Mouse (Mus musculus) CD8-positive naive resting alpha-beta T cell, adult 2 months (primary cell): ENCODE measurements around the gene Krt6a.
"Not testable (repeated sequence)": the region's sequence is repeated elsewhere in the genome, so short reads cannot be mapped to it uniquely, and the experiment has no call there.

Source experiments
- DNase-seq, 2 experiments: peaks; one replicate each; pipeline ENCODE4 v3.0.0; 2022; ENCODE audit warnings: low read depth in 2 of 2, low spot score in 2 of 2

Krt6a gene

DNA sequence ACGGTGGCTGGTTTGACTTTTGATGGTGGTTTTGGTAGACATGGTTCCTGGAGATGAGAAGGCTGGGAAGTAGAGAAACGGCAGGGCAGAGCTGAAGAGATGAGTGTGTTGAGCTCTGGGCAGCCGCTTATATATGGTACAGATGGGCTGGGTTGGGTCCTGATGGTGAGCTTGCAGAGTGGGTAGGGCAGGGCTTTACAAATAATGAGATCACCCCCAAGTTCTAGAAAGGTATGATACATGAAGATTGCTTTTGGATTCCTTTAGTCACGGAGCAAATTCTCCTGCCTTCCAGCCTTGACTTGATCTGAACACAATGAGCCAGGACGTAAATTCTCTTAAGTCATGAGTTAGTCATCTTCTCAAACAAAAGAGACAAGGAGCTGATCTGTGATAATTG is at the start of gene Krt6a:
Krt6a (minus strand) TSS at position 101 of the 400 bp plus-strand sequence.
- no peak for DNase-seq

DNA sequence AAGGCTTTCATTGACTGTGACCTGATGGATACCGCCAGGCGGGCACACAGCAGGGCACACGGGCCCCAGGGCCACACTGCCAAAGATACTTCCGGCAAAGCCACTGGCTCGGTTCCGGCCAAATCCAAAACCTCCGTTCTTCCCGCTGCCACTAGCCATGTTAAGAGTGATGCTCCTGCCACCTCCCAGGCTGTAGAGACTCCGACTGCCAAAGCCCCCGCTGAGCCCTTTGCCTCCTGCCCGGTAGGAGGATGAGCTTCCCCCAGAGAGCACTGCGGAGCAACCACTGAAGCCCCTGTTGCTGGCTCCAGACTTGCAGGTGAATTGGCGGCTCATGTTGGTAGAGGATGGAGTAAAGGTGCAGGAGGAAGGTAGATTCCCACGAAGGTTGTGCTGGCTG is 48.6 kb upstream of the Krt6a start, which contains the start of gene Krt71:
Krt71 (minus strand) TSS at position 399 of the 400 bp plus-strand sequence.
- no peak for DNase-seq

DNA sequence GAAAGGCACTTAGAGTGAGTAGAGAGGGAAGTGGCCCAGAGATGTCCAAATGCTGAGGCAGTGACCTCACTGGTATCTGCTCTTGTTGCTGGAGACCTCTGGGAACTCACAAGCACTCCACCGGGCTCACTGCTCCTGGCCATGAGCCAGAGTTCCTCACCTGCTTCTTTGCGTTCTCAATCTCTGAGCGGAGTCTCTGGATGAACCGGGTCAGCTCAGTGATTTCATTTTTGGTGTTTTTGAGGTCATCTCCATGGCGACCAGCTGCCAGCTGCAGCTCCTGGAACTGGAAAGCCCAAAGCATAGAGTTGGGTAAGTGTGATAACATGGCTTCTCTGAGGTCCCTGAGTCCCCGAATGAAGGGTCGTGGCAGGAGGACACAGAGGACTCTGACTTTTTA is 43.7 kb upstream of the Krt6a start:
- DNase-seq: no peak

DNA sequence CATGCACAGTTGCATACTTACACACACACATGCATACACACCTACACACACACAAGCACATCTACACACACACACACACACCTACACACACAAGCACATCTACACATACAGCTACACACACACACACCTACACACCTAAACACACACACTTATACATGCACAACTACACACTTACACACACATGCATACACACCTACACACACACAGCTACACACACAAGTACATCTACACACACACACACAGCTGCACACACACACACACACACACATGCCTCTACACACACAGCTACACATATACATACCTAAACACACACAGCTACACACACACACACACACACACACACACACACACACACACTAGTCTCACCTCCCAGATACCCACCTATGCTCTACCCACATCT is 36.5 kb upstream of the Krt6a start:
- no peak for DNase-seq

DNA sequence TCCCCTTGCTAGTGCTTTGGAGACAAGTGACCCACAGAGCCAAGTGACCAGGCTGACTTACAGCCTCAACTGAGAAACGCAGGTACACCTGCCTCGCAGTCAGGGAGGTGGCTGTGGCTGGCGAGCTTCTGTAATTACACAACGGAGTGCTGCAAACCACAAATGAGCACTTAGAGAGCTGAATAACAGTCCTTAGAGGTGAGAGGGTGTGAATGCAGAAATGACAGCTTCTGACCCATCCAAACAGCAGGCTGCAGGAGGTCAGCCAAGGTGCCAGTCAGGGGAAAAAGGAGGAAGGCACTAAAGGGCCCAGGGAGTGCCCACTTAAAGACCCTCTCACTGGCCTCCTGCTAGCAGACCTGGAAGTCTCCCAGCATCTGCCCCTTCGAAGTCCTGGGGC is 30.6 kb upstream of the Krt6a start:
- no peak for DNase-seq

DNA sequence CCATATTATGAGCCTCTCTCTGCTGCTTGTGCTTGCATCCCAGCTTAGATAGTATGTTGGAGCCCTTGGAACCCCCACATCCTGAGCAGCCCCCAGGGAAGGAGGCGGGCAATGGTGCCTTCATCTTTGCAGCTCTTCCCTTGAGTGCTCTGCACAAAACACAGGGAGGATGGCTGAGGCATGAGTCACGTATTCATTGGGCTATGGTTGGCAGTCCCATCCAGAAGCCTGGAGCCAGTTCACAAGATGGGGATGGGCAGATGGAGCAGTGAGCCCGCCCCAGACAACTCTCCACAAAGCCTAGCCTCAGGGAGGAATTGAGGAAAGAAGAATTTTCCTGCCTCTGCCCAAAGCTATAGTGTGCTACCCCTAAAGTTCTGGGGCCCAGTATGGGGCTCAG is 21.7 kb upstream of the Krt6a start:
- DNase-seq: no peak

DNA sequence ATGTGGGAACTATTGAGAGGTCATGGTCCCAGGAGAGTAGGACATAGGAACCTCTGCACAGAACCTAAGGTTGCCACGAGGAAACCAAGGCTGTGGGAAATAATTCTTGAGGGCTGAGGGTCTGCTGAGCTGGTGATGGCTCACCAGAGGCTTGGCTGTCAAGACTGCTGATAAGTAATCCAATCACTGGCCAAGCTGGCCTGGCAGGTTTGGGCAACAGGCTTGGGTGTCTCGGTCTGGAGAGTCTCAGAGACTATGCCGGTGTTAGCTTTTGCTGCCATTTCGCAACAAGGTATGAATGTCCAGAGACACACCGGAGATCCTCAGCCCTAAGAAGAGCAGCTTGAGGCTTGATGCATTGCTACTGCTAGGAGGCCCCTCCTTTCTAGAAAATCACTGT is 20.2 kb upstream of the Krt6a start:
- no peak for DNase-seq

DNA sequence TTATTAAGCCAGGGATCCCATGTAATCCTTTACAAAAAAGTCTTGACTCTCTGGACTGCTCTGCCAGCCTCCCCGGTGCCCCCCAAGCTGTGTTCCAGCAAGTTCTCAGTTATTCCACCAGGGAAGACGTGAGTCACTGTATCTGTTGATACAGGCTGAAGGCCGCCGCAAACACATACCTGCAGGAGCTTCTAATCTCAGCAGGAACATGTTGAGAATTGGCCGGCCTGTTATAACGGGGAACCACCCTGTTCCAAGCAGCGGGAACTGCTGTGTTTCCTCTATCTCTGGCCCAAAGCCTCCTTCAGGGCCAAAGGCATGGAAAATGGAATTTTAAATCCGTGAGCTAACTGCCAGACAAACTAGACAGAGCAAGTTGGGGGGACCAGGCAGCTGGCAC is 19.6 kb upstream of the Krt6a start:
- no peak for DNase-seq

DNA sequence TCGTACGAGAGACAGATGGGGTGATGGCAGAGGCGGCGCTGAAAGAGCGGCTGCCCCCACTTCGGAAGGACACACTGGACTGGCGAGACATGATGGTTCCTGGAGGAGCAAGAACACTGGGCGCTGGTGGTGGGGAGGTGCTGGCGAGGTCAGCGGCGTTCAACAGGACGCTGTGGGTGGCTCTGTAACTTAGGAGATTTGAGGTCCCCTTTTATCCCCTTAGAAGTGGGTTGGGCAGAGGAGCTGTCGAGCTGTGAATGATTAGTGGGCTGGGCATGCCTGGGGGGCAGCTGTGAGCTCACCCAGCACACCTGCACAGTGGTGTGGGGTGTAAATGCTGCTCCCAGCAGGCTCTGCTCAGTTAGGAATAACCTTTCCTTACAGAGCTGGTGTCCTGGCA is 18.6 kb upstream of the Krt6a start, which contains the start of gene Krt5:
Krt5 (minus strand) TSS at position 179 of the 400 bp plus-strand sequence.
- DNase-seq: no peak

DNA sequence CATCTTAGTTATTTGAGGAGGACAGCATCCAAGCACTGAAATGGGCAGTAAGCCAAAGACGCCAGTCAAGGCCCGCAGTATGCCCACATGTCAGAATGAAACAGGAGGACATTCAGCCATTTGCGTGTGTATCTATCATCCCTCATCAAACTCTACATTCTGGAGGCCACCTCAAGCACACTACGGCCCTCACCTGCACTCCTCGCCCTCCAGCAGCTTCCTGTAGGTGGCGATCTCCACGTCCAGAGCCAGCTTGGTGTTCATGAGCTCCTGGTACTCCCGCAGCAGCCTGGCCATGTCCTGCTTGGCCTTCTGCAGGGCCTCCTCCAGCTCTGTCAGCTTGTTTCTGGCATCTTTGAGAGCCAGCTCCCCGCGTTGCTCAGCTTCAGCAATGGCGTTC is 14.6 kb upstream of the Krt6a start:
- no peak for DNase-seq

DNA sequence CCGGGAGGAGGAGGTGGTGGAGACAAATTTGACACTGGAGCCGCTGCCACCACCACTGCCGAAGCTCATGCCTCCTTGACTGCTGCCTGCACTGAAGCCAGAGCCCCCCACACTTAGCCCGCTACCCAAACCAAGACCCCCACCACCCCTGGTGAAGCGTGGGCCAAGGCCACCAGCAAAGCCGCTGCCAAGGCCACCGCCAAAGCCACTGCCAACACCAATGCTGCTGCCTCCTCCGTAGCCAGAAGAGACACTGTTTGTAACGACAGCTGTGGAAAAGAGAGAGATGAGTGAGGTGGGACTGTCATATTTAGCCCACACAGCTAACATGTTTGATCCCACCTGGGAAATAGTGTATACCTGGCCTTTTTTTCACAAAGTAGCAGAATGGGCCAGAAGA is 13.3 kb upstream of the Krt6a start:
- no peak for DNase-seq

DNA sequence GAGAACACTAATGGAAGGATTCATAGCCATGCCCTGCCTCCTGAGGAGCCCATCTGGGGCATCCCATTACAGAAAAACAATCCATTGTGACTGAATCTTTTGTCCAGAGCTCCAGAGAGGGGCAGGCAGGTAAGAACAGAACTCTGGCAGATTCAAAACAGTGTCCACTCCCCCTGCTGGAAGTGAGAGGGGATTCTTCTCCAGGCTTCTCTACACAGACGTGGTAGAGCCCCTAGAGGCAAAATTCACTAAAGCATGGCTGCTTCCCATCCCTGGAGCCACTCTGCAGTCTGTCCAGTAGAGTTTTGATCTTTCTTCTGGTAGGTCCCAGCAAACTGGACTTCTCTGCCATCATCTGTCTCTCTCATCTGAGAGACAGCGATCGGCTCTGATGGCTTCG is 10.0 kb upstream of the Krt6a start:
- no peak for DNase-seq

DNA sequence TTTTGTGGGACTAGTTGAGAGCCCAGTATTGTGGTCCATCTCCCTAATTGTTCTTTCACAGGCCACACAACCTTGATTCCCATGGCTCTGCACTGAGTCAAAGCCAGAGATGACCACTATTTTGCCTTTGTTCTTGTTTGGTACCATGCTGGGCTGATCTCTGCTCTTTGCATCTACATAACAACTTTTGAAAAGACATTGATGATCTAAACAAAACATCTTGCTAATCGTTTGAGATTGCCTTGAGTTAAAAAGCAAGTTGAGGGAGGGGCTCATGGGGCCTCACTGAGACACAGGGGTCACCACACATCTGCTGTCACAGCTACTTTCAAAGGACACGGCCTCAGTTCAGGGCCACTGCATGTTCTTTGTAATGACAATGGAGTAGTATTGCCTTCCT is 8.3 kb upstream of the Krt6a start:
- no peak for DNase-seq

DNA sequence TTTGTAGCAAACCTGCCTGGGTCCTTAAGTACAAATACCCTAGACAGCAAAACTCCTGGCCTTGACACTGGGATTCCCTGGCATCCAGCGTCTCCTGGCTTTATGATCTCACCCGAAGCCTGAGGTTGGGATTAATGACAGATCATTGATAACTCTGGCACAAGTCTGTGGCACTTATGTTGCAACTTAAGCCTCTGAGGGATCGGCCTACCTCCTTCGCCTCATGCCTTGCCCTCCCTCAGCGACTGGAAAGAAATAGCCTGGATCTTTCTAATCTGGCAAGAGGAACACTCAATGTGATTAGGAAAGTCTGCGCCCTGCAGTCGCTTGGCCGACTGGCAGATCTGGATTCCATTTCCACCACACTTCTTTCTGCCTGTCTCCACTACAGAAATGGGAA is 5.8 kb upstream of the Krt6a start:
- no peak for DNase-seq

DNA sequence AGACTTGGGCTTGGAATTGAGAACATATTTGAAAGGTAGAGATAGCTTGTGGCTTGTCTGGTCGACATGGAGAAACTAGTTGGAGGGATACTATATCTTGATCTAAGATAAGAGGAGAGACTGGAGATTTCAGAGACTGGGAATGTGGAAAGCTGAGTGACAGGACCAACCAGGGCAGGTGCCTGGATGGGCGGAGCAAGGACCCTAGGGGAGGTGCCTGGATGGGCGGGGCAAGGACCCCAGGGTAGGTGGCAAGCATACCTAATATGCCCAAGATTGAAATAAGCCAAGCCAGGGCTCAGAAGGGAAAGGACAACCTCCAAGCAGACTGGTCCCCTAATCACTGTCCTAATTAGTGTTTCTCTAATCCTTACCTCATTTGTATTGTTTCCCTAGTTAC is 5.1 kb upstream of the Krt6a start:
- no peak for DNase-seq

DNA sequence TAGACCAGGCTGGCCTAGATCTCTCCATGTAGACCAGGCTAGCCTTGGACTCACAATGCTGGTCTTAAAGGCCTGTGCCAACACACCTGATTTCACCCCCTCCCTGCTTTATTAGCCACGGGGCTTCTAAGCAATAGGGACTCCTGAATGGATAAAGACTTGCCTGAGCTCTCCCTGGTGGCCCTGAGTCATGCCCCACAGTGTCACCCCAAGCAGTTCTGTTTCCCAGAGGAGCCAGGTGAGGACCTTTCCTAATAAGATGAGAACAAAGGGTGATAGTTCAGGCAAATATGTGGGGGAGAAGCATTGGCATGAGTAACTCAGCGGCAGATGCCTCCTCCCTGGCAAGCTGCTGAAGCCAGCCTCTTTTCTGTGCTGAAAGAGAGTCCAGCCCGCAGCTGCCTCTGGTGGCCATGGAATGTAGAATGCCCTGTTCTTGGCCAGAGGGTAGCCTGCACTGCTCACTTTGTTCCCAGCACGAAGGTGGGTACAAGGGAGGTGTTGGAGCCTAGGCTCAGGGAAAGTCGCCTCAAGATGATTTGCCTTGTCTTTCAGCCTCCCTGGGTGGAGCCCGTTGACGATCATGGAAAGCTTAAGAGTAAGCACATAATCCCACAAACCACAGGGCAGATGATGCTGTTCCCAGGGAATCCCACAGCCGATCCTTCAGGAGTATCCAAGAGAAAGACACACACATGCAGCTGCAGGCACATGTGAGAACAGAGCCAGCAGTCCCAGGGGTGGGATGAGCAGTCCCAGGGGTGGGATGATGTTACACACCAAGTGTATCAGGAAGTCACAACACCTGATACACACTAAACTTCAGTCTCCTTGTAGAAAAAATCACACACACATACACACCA is 3.5 kb upstream of the Krt6a start:
- DNase-seq: no peak

DNA sequence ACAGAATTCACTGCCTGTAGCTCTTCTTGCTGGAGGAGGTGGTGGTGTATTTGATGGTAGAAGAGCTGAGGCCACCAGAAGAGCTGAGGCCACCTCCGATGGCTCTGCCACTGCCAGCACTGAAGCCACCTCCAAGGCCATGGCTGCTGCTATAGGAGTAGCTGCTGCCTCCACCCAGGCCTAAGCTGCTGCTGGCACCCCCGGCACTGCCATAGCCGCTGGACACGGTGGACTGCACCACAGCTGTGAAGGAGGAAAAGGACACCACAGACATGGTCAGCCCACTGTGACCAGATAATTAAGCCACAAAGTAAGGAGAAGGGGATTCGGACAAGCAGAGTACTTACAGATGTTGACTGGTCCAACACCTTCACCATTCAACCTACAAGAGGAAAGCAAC is 3.6 kb downstream of the Krt6a start:
- DNase-seq: not testable (repeated sequence)

DNA sequence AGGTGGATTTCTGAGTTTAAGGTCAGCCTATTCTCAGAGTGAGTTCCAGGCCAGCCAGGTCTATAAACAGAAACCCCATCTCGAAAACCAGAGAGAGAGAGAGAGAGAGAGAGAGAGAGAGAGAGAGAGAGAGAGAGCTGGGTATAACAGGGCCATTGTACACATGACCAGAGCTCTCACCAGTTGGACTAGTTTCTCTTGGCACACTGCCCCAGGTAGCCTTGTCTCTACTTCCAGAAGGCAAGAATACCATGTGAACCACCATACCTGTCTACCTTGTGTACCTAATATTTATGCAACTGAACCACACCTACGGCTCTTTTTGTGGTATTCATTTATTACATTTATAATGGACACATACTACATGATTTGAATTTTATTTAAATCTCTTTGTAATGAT is 5.9 kb downstream of the Krt6a start:
- DNase-seq: no peak

DNA sequence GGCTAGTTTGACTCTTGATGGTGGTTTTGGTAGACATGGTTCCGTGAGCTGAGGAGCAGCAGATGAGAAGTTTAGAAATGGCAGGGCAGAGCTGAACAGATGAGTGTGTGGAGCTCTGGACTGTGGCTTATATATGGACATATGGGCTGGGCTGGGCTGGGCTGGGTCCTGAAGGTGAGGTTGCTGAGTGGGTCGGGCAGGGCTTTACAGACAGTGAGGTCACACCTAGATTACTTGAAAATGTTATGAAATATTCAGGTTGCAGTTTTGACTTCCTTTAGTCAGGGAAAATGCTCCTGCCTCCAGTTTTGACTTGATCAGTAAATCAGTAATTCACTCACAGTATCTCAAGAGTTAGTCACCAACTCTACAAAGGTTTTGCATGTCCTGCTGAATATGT is 13.9 kb downstream of the Krt6a start, which contains the start of gene Krt6b:
Krt6b (minus strand) TSS at position 101 of the 400 bp plus-strand sequence.
- DNase-seq: no peak

DNA sequence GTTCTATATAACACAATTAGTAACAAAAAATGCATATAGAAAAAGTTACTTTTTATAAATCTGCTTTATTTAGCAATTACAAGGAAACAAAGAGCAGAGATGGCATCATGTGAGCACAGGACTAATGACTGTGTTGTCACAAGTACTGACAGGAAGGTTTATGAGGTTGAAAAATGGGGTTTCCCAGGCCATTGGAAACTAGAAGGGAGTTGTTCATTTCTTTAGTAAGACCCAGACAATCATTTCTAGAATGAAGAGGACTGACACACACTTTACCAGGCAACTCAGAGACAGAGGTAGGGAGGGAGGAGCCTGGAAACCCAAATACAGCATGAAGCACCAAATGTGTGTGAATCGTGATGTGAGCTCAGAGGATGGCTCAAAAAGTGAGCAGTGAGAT is 18.1 kb downstream of the Krt6a start:
- no peak for DNase-seq

DNA sequence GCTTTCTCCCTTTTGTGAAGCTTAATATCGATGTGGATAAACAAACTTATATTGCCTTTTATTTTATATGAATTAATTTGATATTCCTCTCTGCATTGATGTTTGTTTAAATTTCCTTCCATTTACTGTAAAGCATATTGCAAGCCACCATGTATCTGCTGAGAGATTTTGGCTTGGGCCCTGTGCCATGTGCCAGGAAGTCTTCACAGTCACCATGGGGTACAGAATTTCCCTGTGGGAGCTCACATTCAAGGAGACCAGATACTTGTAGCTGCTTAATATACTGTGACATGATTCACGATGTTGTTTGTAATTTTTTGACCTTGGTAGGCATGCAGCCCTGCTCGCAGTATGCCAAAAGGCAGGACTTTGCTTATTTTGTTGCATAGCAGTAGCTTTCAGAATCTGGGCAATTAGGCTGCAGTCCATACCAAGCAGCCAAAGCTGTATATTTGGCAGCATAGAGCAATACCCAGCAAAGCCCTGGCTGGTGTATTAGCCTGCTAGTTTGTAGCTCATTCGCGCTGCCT is 41.3 kb downstream of the Krt6a start:
- no peak for DNase-seq

DNA sequence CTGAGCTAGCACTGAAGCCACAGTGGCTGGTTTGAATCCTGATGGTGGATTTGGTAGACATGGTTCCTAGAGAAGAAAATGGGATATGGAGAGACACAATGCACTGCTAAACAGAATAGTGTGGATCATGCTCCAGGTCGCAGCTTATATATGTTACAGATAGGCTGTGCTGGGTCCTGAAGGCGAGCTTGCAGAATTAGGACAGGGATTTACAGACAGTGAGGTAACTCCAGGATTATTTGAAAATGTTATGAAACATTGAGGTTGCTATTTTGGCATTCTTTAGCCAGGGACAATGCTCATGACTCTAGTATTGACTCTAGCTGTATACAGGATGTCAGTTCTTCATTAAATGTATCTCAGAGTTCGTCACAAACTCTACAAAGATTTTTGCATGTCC is 46.8 kb downstream of the Krt6a start, which contains the start of gene Gm5478:
Gm5478 (minus strand) TSS at position 101 of the 400 bp plus-strand sequence.
- no peak for DNase-seq
